Mouse (Mus musculus): Measurements from ENCODE around the gene Adat3. TPM values are rescaled to one million over a fixed set of nuclear protein-coding genes. Genes with fewer than 3 reads are reported as not detected.
A peak's percentile ranks its signal among the peaks of the same experiment; 100 is the strongest.

Adat3 gene
- 1 to 10 TPM; 1.2 to 1.8 TPM for total RNA-seq (2021)

GRCm38 (mm10) chr10:80602698-80603325 is at the start of gene Adat3, which contains the start of gene Scamp4:
TSS of gene Adat3 (plus strand) at chr10:80602880.
TSS of gene Scamp4 (plus strand) at chr10:80602872.
- peak; percentile 97 for DNase-seq
- intact Hi-C loops (cut with DNase I) = no loop called here

- peak in 1 of 2 experiments; percentile 29 for DNase-seq
- intact Hi-C loops (cut with DNase I) = no loop called here
Measured at GRCm38 (mm10) chr10:80553575-80553974, 49.1 kb upstream of the Adat3 start.

DNA sequence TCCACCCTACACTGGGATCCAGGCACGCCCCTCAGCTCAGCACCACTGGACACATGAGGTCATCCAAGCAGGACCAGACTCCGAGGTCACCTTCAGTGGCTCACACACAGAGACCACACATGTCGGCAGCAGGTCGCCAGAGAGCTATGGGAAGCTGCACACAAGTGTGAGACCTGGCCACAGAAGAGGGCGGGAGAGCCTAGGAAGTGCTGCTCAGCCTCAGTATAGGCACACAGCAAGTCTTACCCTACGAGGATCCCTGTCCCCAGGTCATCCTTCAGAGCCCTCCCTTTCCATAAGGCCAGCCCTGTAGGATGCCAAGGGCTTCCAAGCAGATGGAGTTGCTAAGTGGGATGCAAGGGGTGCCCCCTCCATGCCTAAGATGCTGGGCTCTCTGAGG is 48.7 kb upstream of the Adat3 start:
- intact Hi-C loops (cut with DNase I) = no loop called here
- no peak for DNase-seq

GRCm38 (mm10) chr10:80557346-80557965 is 45.2 kb upstream of the Adat3 start:
- intact Hi-C loops (cut with DNase I) = loop anchor here (2.0 kb wide), 1 partner anchor 51 kb away; no protein-coding TSS in a partner anchor

DNA sequence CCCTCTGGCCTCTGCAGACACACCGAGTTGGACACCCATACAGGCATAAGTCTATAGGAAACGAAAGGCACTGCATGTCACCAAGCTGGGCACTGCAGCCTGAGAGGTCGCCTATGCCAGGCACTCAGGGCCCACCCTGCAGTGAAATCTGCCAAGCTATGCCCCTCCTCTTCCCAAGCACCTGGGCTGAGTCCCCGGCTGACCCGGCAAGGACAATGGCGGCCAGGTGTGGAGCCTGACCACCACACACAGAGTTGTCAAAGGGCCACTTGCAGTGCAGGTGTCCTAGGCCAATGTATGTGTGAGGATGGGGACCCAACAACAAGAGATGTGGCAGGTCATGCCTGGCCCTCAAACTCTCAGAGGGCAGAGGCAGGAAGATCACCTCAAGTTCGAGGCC is 43.2 kb upstream of the Adat3 start:
- DNase-seq = no peak
- intact Hi-C loops (cut with DNase I) = no loop called here

More at GRCm38 (mm10) chr10:80557346-80557965, 45.2 kb upstream of the Adat3 start:
- peak; percentile 77 to 89 for DNase-seq

- no peak for DNase-seq
Measured at GRCm38 (mm10) chr10:80560621-80561020, 42.1 kb upstream of the Adat3 start.

GRCm38 (mm10) chr10:80561116-80561944 is 41.4 kb upstream of the Adat3 start, which contains the start of gene Rexo1:
TSS of gene Rexo1 (minus strand) at chr10:80561560.
- intact Hi-C loops (cut with DNase I) = no loop called here
- peak; percentile 96 to 97 for DNase-seq

More at GRCm38 (mm10) chr10:80560621-80561020, 42.1 kb upstream of the Adat3 start:
- intact Hi-C loops (cut with DNase I) = no loop called here

DNA sequence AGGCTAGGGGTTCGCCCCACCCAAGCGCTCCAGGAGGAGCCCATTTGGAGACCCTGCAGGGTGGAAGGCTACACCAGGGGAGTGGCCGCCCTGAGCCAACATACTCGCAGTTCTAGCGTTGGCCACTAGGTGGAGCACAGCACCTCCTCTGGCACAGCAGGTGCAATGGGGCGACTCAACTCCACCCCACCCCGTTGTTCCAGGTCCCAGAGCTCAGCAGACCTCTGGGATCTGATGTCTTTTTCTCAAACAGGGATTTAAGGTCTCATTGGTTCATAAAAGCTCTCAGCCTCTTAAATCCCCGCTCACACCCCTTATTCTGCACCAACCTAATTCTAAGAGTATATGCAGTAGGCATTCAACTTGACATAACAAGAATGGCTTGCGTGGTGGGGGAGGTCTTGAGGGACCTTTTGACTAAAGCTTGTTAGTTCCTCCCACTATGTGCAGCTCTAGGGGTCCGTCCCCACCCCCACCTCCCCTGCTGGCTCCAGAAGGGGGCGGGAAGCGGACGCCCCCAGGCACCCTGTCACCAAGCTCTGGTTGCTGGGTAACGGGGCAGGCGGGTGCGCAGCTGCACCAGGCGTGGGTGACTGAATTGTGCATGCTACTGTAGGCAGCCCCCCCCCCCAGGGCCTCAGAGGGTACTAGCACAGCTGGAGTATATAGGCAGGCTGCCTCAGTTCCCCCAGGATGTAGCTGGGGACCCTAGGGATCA is 36.1 kb upstream of the Adat3 start:
- intact Hi-C loops (cut with DNase I) = loop anchor here (1.0 kb wide), 1 partner anchor 123 kb away; no protein-coding TSS in a partner anchor
- DNase-seq = peak; percentile 84 to 92

DNA sequence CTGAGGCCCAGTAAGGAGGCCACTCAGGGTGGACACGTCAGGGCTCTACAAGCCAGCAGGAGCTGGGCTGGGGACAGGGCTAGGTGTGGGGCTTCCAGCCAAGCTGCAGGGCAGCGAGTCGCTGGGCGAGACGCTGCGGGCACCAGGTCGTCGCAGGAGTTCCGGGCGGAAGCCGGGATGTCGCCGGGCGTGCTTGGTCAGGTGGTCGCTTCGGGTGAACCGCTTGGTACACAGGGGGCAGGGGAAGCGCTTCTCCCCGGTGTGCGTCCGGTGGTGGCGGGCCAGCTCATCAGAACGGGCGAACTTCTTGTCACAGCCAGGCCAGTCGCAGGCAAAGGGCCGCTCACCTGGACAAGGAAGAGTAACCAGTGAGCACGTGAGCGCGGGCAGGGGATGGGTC is 33.8 kb upstream of the Adat3 start:
- no peak for DNase-seq
- intact Hi-C loops (cut with DNase I) = no loop called here

- intact Hi-C loops (cut with DNase I) = no loop called here
- peak; percentile 66 to 72 for DNase-seq
Measured at GRCm38 (mm10) chr10:80569664-80570066, 33.0 kb upstream of the Adat3 start.

DNA sequence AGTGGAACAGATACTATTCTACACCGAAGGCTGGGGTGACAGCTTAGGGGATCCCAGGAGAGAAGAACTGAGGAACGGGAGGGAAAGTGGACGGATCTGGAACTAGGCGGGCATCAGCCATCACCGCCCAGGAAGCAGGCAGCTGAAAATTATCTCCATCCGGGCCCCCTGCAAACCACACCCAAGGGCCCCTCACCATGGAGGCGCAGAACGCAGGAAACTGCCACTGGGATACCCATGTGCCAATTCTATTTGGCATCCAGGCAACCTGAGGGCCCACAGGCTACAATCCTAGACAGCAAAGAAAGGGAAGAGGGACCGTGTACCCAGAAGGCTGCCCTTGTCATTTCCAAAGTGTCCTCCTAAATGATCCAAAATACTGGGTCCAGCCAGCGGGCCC is 32.3 kb upstream of the Adat3 start:
- intact Hi-C loops (cut with DNase I) = no loop called here
- DNase-seq = no peak

DNA sequence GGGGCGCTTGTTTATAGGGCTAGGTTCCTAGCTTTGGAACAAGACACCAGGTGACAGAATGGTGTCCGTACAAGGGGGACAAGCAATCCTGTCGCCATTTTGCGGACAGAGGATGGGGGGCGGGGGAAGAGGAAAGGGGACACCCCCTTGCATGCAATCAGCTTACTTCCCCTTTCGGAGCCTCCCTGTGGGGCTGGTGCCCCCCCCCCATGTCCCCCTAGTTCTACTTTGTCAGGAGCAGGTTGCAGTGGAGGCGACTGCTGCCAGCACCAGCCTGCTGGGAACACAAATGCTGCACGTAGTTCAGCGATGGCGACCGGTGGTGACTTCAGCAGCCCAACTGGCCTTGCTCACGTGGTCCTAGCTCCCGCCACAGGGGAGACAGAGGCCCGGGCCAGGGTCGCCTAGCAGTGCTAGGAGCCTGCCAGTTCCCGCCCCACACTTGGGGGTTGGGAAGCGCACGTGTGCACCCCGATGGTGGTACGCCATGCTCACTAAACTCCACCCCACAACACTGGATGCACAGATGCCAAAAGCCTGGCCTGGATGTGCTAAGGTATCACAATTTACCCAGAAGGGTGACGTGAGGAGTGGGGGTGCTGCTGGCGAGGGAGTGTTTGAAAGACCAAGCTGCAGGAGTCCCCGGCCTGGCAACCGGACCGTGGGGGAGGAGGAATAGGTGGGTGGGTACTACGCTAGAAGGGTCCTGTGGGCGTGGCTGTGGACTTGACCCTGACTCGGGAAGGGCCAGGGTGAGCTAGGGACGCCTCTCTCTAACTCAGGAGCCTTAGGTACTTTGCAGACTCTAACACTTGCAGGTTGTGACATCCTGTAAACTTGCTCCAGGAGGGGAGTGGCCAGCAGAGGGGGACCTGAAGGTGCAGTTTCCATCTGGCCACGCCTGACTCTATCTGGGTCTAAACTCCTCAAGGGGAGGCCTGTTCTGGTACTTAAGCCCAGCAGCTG is 31.5 kb upstream of the Adat3 start:
- intact Hi-C loops (cut with DNase I) = no loop called here
- DNase-seq = no peak

DNA sequence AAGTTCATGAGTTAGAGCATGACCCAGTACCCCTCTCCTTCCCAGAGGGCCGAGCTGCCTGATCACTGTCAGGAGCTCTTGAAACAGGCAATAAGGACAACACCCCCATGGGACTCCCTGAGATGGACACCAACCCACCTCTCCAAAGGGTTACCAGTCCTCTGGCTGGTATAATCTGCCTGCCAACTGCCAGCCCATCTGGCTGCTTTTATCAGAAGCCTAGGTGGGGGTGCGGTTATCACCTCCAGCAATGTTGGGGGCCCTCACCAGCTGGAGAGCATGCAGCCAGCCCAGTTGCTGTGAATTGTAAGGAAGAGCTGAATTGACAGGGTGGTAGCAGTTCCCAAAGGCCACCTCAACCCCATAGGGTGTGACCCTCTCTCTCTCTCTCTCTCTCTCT is 30.2 kb upstream of the Adat3 start:
- no peak for DNase-seq
- intact Hi-C loops (cut with DNase I) = no loop called here

DNA sequence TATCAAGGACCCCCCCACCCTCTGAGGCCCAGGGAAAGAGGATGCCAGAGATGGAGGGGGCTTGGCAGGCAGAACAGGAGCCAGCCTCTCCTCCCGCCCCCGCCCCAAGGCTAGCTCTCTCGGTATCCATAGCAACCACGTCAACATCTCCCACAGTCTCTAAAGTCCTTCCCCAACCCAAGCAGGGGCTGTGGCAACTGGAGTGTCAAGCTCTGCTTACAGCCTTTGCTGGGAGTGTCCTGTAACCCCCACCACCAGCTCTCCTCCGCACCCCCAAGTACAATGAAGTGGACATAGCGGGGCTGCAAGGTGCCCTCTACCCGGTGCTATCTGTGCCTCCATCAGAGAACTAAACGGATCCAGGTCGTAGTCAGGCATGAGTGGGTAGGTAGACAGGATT is 28.7 kb upstream of the Adat3 start:
- intact Hi-C loops (cut with DNase I) = no loop called here
- DNase-seq = no peak

- intact Hi-C loops (cut with DNase I) = no loop called here
- DNase-seq = no peak
Measured at GRCm38 (mm10) chr10:80574896-80575295, 27.8 kb upstream of the Adat3 start.

- no peak for DNase-seq
- intact Hi-C loops (cut with DNase I) = no loop called here
Measured at GRCm38 (mm10) chr10:80575925-80576324, 26.8 kb upstream of the Adat3 start.

GRCm38 (mm10) chr10:80576351-80577194 is 26.1 kb upstream of the Adat3 start:
- intact Hi-C loops (cut with DNase I) = no loop called here
- DNase-seq = peak; percentile 46 to 64

Measured in heart, postnatal 10 days (tissue).